In the genomic region with DNA sequence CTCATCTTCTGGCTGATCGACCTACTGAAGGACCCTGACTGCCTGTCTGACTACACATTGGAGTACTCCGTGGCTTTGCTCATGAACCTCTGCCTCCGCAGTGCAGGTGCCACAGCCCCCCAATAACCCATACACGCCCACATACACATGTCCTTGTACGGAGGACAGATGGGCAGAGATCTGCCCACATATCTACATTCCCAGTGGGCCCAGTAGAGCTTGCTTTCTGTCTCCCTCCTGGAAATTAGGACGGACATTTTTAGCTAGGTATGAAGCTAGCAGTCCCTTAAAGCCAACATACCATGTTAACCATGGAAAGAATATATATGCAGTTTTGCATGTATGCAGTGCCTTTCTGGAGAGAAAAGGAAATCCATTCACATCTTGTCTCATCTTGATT, we compare ENCODE assay signal across 34 mouse cellular contexts.
"Had no signal": no experiment of that assay in that cellular context is flagged by ENCODE, and none has a peak within 500 bp of the region (broad histone marks: within the 10 kb centered on the region; RNA-seq: fewer than 3 reads in every experiment).

No protein-coding gene starts in this region.

- H3K27ac ChIP-seq: heart, embryonic 10.5 days; heart, embryonic 13.5 days; heart, embryonic 15.5 days; hindbrain, embryonic 10.5 days; hindbrain, embryonic 12.5 days; hindbrain, embryonic 13.5 days; hindbrain, embryonic 14.5 days; hindbrain, embryonic 15.5 days; hindbrain, postnatal 0 days; intestine, embryonic 15.5 days; kidney, embryonic 15.5 days; kidney, postnatal 0 days; layer of hippocampus, adult 2 months had no signal

- H3K4me2 ChIP-seq: heart, embryonic 11.5 days; heart, embryonic 12.5 days; heart, embryonic 13.5 days; heart, embryonic 15.5 days; hindbrain, embryonic 12.5 days; hindbrain, embryonic 13.5 days; hindbrain, embryonic 14.5 days; hindbrain, embryonic 15.5 days; intestine, embryonic 15.5 days; kidney, embryonic 15.5 days had no signal

- H3K9ac ChIP-seq: heart, embryonic 12.5 days; heart, embryonic 13.5 days; heart, embryonic 15.5 days; hindbrain, embryonic 12.5 days; hindbrain, embryonic 13.5 days; hindbrain, embryonic 14.5 days; hindbrain, embryonic 15.5 days; intestine, embryonic 15.5 days; kidney, embryonic 15.5 days had no signal

- DNase-seq: heart, postnatal 10 days; heart, postnatal 14 days; heart, postnatal 36 days; heart, postnatal 4 days; kidney, adult 11 months; kidney, adult 18-20 months; kidney, adult 2 months; kidney, adult 8-10 months; kidney, adult 9 months; kidney, postnatal 10 days; kidney, postnatal 14 days; kidney, postnatal 25 days; kidney, postnatal 36 days; kidney, postnatal 4 days; layer of hippocampus, postnatal 36 days had no signal

- H3K4me3 ChIP-seq: heart, embryonic 10.5 days; heart, embryonic 12.5 days; heart, embryonic 13.5 days; heart, embryonic 15.5 days; hindbrain, embryonic 10.5 days; hindbrain, embryonic 12.5 days; hindbrain, embryonic 13.5 days; hindbrain, embryonic 15.5 days; intestine, embryonic 15.5 days; kidney, embryonic 15.5 days; layer of hippocampus, adult 2 months had no signal

- H3K9me3 ChIP-seq: heart, embryonic 10.5 days; heart, embryonic 12.5 days; heart, embryonic 13.5 days; heart, embryonic 15.5 days; hindbrain, embryonic 10.5 days; hindbrain, embryonic 12.5 days; hindbrain, embryonic 13.5 days; hindbrain, embryonic 15.5 days; intestine, embryonic 15.5 days; kidney, embryonic 15.5 days had no signal

- H3K4me1 ChIP-seq: heart, embryonic 15.5 days; hindbrain, embryonic 12.5 days; hindbrain, embryonic 13.5 days; hindbrain, embryonic 15.5 days; intestine, embryonic 15.5 days; kidney, embryonic 15.5 days had no signal

- H3K27me3 ChIP-seq: heart, embryonic 12.5 days; heart, embryonic 13.5 days; heart, embryonic 15.5 days; hindbrain, embryonic 12.5 days; hindbrain, embryonic 13.5 days; hindbrain, embryonic 15.5 days; intestine, embryonic 15.5 days; kidney, embryonic 15.5 days had no signal

- ATAC-seq: hindbrain, embryonic 16.5 days; hindbrain, postnatal 0 days; inflammation-experienced regulatory T-cells, adult 6 months; intestine, embryonic 15.5 days; intestine, embryonic 16.5 days; intestine, postnatal 0 days had no signal
